Mouse (Mus musculus): ENCODE data around the gene Cidec.

GRCm38 (mm10) chr6:113405483-113405882 is 30.1 kb downstream of the Cidec start:
- TF ChIP-seq POLR2A (IDR thresholded peaks at IDR 0.05; ENCODE audit: control insufficient read depth in 1 of 2, insufficient read depth in 1 of 2, low read depth in 1 of 2, low read length in 2 of 2, poor library complexity in 1 of 2) (no peak), EP300 (IDR thresholded peaks at IDR 0.05; ENCODE audit: low read depth in 1 of 2, low read length in 2 of 2) (no peak), MYC (IDR thresholded peaks at IDR 0.05; ENCODE audit: low read depth, low read length) (no peak)

All from MEL (cell line).